ENCODE assay signal across 13 mouse cellular contexts in the genomic region with DNA sequence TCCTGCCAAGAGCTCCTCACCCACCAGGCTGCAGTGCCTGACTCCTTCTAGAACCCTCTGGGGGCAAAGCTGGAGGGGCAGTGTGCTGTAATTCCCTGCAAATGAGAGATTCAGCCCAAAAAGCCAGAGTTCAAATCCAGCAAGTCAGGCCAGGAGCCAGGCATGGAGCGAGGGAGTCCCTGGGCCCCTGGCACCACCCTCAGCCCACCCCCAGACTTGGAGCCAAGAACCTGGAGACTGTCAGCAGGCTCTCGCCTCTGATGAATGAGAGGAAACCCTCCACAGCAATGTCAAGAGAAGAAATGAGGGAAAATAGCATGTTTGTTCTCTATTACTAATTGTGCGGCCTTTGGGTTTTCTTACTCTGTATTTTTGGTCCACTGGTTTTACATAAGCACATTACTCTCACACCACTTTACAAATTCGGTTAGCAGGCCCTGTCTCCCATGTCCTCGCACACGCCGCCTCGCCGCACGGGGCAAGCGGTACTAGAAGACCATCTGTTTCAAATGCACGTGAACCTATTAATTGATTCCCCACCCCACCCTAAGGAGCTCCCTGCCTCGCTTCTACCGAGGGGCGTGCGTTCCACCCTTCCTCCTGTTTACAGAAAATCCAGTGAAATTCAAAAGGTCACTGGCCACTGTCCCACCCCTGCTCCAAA.
"Had no signal": no experiment of that assay in that cellular context is flagged by ENCODE, and none has a peak within 500 bp of the region (broad histone marks: within the 10 kb centered on the region; RNA-seq: fewer than 3 reads in every experiment).

No protein-coding gene starts in this region.

- H3K4me1 ChIP-seq: liver, embryonic 12.5 days had no signal

- H3K9me3 ChIP-seq: limb, embryonic 15.5 days; neural tube, embryonic 15.5 days had no signal

- H3K27ac ChIP-seq: limb, embryonic 15.5 days; liver, embryonic 12.5 days; midbrain, embryonic 10.5 days; neural tube, embryonic 15.5 days; stomach, postnatal 0 days had no signal

- ATAC-seq: liver, embryonic 12.5 days had no signal

- H3K27me3 ChIP-seq: limb, embryonic 15.5 days; liver, embryonic 12.5 days; neural tube, embryonic 15.5 days had no signal

- H3K9ac ChIP-seq: limb, embryonic 15.5 days; liver, embryonic 12.5 days; lung, embryonic 14.5 days; neural tube, embryonic 15.5 days had no signal

- H3K36me3 ChIP-seq: limb, embryonic 15.5 days; liver, embryonic 12.5 days; midbrain, embryonic 10.5 days; neural tube, embryonic 15.5 days had no signal

- H3K4me3 ChIP-seq: limb, embryonic 15.5 days; liver, embryonic 12.5 days; midbrain, embryonic 10.5 days; myocyte; neural tube, embryonic 15.5 days had no signal

- H3K4me2 ChIP-seq: limb, embryonic 15.5 days; liver, embryonic 12.5 days; lung, embryonic 14.5 days; neural tube, embryonic 15.5 days had no signal

- DNase-seq: layer of hippocampus, postnatal 36 days; lung, embryonic 14.5 days; lung, postnatal 10 days; midbrain, embryonic 14.5 days; right cerebral cortex, adult 18-20 months; right cerebral cortex, postnatal 25 days; thymus, postnatal 4 days had no signal
